Mouse (Mus musculus) heart, postnatal 25 days (tissue): ENCODE data around the gene Padi2. TPM values are rescaled to one million over a fixed set of nuclear protein-coding genes. Genes with fewer than 3 reads are reported as not detected.

Experiments used
- DNase-seq: peaks from one replicate; pipeline ENCODE4 v3.0.0; 2022; ENCODE audit warnings: low spot score
- intact Hi-C: fragments of 180-260 bp; cut with DNase I; formaldehyde crosslinking; loops from one replicate; pipeline ENCODE4 v1.15.1; 2025
- total RNA-seq, 2 experiments: library from RNA; stranded (reverse); gene quantifications; 2 replicates each; pipeline ENCODE4 v1.2.3; 2021

Padi2 gene
- total RNA-seq, 2 experiments from 2014 or later = 0.42 to 0.81 TPM

DNA sequence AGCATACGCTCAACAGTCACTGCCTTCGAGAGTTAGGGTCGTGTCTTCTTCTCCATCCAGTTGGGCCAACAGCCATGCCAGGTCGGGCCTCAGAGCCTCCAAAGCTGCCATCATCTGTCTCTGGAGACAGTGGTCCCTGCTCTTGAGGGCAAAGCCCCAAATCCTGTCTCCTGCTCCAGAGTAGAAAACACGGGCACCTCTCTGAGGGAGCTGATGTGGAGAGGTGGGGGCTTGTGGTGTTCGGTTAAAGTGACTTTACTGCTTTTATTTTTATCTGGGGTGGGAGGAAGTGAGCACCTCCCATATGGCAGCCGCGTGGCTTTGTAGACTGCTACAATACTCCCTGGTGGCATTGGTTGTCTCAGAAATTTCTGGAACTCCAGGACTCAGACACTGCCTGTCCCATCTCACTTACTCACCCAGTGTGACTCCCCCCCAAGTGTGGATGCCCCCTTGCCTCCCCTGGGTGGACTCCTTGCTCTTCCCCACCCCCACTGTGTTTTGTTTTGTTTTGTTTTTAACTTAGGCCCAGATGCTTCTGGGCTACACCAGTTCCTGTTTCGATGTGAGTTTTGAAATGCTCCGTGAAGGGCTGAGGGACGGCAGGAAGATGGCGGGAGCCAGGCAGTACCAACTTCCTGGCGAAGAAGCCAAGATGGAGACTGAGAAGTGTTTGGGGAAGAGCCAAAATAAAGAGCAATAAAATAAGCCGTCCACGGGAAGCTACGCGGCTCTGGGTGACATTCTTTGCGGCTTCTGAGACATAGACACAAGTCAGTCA is 45.9 kb downstream of the Padi2 start:
- no peak for DNase-seq
- intact Hi-C loops = loop anchor here (10.0 kb wide), 1 partner anchor 137 kb away; the partner anchor contains the start of gene Padi3

DNA sequence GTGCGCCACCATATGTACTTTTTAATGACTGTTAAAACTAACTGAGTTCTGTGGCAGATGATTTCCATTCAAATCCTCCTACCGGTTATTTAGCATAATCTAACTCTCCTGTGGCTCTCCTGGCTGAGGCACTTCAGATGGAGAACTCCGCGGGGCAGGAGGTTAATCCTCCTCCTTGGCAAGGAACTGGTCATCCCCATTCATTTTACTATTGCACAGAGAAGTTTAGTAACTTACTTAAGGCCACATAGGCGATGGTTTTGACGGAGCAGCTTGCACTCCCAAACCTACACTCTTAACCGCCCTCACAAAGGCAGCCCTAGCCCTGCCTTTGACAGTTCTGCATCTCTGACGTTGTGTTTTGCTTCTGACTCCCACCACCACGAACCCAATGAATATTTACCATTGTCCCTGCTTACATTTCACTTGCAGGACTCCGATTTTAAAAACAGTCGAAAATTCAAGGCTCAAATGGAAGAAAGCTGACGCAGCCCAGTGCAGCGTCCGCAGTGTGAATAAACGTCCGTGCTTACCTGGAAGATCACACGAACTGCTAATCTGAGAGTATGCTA is 51.1 kb downstream of the Padi2 start:
- intact Hi-C loops = loop anchor here (1.0 to 10.0 kb wide), 4 partner anchors 55 to 232 kb away; partner anchors contain the start of gene Padi3
- no peak for DNase-seq

DNA sequence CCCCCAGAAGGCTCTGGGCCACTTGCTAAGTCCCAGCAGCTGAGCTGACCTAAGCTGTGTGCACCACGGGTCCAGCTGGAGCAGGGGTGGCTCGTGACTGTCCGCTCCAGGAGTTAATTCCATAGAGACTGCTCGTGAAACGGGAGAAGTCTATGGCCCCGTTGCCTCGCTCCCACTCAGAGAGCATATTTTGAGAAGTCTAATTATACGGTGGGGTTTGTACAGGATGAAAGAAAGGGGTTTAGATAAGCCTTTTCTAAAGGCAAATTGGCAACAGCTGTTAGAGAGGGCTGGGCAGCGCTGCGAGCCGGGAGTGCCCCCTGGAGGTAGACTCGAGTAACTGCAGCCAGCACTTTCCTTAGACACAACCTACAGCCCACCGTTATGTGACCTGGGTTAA is 51.6 kb downstream of the Padi2 start:
- peak; percentile 42 for DNase-seq
- intact Hi-C loops = loop anchor here (1.0 to 10.0 kb wide), 4 partner anchors 55 to 233 kb away; partner anchors contain the start of gene Padi3

DNA sequence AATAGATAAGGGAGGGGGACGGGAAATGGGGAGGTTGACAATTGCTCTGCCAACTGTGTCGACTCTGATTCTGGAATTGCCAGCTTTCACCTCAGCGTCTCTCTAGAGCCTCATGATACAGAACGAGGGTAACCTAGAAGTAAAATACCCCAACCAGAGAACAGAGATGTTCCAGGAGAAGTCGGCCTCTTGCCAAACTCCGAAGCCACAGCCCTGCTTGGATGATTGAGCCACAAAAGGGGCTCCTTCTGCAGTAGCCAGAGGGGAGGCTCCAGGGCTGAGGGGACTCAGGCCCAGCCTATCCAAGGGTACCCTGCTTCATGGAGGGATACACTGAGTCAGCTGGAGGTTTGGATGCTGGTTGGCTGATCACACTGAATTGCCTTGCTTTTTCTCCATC is 52.2 kb downstream of the Padi2 start:
- intact Hi-C loops = loop anchor here (10.0 kb wide), 1 partner anchor 144 kb away; the partner anchor contains the start of gene Padi3
- DNase-seq = no peak

- no peak for DNase-seq
- intact Hi-C loops = loop anchor here (10.0 kb wide), 1 partner anchor 144 kb away; the partner anchor contains the start of gene Padi3
Observed at GRCm38 (mm10) chr4:140959128-140959679, 53.1 kb downstream of the Padi2 start.

DNA sequence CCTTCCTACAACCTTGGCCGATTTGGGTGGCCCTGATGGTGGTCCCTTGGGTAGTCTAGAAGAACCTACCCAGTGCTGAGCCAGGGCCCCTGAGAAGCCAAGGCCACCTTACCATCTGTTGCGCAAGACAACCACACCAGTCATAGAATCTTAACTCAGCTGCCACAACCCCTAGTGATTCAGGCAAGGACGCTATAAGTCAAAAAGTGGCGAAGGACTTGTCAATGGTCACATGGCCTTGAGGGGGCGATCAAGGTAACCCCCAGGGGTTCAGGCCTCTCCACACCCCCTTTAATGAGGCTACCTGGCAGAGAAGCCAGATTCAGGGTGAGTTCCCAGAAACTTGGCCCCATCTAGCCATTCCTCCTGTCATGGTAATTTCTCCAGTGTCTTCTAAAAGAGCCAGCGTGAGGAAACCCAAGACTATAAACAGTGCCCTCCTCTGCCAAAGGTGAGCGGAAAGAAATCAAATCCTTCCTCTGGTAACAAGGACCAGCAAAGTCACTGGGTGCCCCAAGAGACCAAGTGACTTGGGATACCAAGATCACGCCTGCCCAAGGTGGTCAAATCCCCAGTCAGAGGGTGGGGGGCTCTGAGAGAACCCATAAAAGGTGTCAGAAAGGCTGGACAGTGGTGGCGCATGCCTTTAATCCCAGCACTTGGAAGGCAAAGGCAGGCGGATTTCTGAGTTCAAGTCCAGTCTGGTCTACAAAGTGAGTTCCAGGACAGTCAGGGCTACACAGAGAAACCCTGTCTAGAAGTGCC is 53.8 kb downstream of the Padi2 start:
- no peak for DNase-seq
- intact Hi-C loops = loop anchor here (5.0 to 10.0 kb wide), 2 partner anchors 117 to 145 kb away; partner anchors contain the start of genes Necap2 and Padi3

GRCm38 (mm10) chr4:140960781-140961466 is 54.8 kb downstream of the Padi2 start, which contains the start of gene Sdhb:
Gene Sdhb (plus strand): TSS chr4:140961203.
- peak; percentile 96 for DNase-seq
- intact Hi-C loops = loop anchor here (5.0 kb wide), 1 partner anchor 116 kb away; the partner anchor contains the start of gene Necap2

- intact Hi-C loops = loop anchor here (5.0 kb wide), 1 partner anchor 116 kb away; the partner anchor contains the start of gene Necap2
- DNase-seq = no peak
Observed at GRCm38 (mm10) chr4:140961467-140962206, 55.5 kb downstream of the Padi2 start.

- intact Hi-C loops = loop anchor here (5.0 kb wide), 1 partner anchor 115 kb away; the partner anchor contains the start of gene Necap2
Observed at GRCm38 (mm10) chr4:140962207-140962909, 56.2 kb downstream of the Padi2 start.

GRCm38 (mm10) chr4:140962950-140963349 is 56.8 kb downstream of the Padi2 start:
- intact Hi-C loops = loop anchor here (5.0 kb wide), 1 partner anchor 114 kb away; the partner anchor contains the start of gene Necap2
- DNase-seq = no peak

More at GRCm38 (mm10) chr4:140962207-140962909, 56.2 kb downstream of the Padi2 start:
- DNase-seq = no peak

- intact Hi-C loops = loop anchor here (1.0 to 5.0 kb wide), 2 partner anchors 67 to 113 kb away; partner anchors contain the start of gene Necap2
- no peak for DNase-seq
Observed at GRCm38 (mm10) chr4:140963941-140964597, 57.9 kb downstream of the Padi2 start.

DNA sequence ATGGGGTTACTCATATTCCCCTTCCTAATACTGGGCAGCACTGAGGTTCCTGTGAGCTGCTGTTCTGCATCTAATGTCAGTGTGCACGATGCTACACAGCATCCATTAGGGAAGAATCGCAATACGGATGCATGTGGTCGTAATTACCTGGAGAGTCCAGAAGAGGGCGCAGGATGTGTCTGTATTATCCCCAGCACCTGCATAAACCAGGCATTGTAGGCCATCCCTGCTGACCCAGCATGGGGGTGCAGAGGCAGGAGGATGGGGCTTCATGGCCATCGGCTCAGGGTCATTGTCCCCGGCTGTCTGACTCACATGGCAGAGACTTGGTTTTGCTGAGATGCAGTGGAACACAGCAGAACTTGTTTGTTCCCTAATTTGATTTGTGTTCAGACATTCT is 58.5 kb downstream of the Padi2 start:
- no peak for DNase-seq
- intact Hi-C loops = loop anchor here (1.0 to 5.0 kb wide), 2 partner anchors 67 to 113 kb away; partner anchors contain the start of gene Necap2

GRCm38 (mm10) chr4:140967386-140968159 is 61.4 kb downstream of the Padi2 start:
- intact Hi-C loops = no loop called here
- DNase-seq = no peak

DNA sequence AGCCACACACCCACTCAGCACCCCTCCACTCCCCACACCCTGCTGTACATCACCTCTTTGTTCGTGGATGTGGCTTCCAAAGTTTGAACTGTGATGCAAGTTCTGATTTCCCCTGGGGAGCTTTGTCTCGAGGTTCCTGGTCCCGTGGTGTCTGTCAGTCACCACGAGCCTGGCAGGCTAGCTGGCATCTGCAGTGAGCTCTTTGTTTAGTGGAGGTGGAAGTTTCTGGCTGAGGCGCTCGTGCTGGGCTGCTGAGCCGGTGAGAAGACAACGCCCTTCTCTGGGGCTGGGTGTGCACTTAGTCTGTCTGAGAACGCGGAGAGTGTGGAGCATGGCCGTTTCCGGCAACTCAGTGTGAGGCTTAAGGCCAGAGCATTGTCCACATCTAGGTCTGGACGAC is 65.5 kb downstream of the Padi2 start:
- intact Hi-C loops = no loop called here
- DNase-seq = no peak

DNA sequence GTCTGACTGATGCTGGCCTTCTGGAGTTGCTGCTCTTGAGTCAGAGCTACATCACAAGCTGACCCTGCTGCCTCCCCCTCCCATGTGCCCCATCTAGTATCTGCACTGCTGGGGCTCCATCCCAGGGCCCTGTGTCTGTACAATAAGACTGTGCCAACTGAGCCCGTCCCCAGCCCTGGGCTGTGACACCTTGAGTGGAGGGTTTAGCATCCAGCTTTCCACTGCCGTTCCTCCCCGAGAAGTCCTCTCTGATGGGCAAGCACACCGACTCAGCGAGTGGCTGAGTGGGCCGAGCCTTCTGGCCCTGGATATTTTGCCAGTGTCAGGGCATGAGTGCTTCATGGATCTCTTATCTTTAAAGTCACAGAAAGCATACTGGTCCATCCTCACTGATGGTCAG is 68.3 kb downstream of the Padi2 start:
- DNase-seq = no peak
- intact Hi-C loops = no loop called here

GRCm38 (mm10) chr4:140975356-140975755 is 69.2 kb downstream of the Padi2 start:
- intact Hi-C loops = no loop called here
- no peak for DNase-seq
